Mouse (Mus musculus): ENCODE measurements around the gene Slc25a39. TPM values are rescaled to one million over a fixed set of nuclear protein-coding genes. Genes with fewer than 3 reads are reported as not detected.

Slc25a39 gene
- total and polyA plus RNA-seq, 2 experiments, result 181 to 1,099 TPM

DNA sequence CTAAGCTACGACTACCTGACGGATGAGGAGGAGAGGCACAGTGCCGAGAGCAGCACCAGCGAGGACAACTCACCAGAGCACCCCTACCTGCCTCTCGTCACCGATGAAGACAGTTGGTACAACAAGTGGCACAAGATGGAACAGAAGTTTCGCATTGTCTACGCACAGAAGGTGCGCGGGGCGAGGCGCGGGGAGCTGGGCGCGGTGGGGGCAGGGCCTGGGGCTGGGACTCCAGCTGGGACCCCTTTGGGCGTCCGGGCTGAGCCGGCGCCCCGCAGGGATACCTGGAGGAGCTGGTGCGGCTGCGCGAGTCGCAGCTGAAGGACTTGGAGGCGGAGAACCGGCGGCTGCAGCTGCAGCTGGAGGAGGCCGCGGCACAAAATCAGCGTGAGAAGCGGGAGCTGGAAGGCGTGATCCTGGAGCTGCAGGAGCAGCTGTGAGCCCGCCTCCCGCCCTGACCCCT, 8.1 kb downstream of the Slc25a39 start:
- Histone ChIP-seq H3K4me3 (ENCODE audit: insufficient read depth, low read depth, low read length) (no peak overlapping the region), H3K79me2 (ENCODE audit: control insufficient read depth, insufficient read depth, low read length) (no peaks in the 10 kb centered on the region), H3K27me3 (ENCODE audit: control insufficient read depth, insufficient read depth, low read length) (no peaks in the 10 kb centered on the region), H3K36me3 (ENCODE audit: control insufficient read depth, insufficient read depth, low read length) (peaks cover 15% of the 10 kb centered on the region), H3K27ac (replicated peaks; ENCODE audit: insufficient read depth, low read depth, low read length) (no peak overlapping the region), H3K9ac (ENCODE audit: low read depth, low read length) (peak overlapping the region; percentile 23; the same call in 1 of the 2 replicates), H3K4me1 (ENCODE audit: control insufficient read depth, insufficient read depth, low read length) (peaks cover 13% of the 10 kb centered on the region)
- 6% methylated on average over 34 of the region's 34 CpGs for WGBS
- TF ChIP-seq POLR2A (IDR thresholded peaks at IDR 0.05; ENCODE audit: extremely low read depth, insufficient read depth, low read length), result no peak
- no peak for TF ChIP-seq CTCF (IDR thresholded peaks at IDR 0.05; ENCODE audit: low read depth, low read length)
- DNase-seq (ENCODE audit: extremely low read depth, low read depth, low spot score), result no peak

DNA sequence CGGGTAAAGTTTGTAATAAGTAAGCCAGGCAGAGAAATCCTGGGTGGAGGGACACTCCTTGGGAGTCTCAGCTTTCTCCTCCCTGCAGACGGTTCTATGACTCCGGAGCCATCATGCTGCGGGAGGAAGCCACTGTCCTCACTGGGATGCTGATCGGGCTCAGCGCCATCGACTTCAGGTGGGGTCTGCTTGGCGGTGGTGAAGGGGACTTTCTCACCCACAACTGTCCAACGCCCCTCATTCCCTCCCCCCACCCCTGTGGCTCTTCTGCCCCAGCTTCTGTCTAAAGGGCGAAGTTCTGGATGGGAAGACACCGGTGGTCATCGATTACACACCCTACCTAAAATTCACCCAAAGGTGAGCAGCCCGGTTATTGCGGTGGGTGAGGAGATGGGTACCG, 8.6 kb downstream of the Slc25a39 start:
- TF ChIP-seq CTCF (IDR thresholded peaks at IDR 0.05; ENCODE audit: low read depth, low read length) (no peak), POLR2A (IDR thresholded peaks at IDR 0.05; ENCODE audit: extremely low read depth, insufficient read depth, low read length) (no peak)
- H3K9ac ChIP-seq (ENCODE audit: low read depth, low read length), result no peak overlapping the region; the same call in 1 of the 2 replicates
- whole genome bisulfite sequencing, result 23% methylated on average over 15 of the region's 15 CpGs

DNA sequence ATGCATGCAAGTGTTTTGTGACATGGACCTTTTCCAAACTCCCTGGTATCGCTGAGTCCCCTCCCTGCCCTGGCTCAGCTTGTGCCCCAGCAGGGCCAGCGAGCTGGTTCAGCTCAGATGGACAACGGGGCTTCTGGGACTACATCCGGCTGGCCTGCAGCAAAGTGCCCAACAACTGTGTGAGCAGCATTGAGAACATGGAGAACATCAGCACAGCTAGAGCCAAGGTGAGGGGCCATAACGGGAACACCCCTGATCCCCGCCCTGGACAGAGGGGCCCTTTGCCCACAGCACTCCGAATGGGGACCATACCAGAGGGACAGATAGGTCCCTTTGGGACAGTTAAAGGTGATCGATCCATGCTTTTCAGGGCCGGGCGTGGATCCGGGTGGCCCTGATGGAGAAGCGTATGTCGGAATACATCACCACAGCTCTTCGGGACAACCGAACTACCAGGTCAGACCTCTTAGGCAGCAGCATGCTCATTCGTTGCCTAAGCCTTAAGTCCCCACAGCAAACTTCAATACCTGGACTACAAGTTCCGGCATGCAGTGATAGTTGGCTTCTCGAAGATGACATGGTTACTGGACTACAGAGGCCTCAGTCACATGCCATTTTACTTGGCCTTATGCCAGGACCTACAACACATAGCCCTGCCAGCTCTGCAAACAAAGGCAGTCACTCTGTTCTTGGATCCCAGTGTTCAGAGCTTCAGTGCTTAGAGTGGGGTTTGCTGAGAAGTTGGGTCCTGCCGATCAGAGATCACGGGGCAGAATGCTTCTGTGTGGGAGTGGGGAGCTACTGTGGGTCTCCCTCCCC, 9.5 kb downstream of the Slc25a39 start:
- TF ChIP-seq POLR2A (IDR thresholded peaks at IDR 0.05; ENCODE audit: extremely low read depth, insufficient read depth, low read length), result no peak
- TF ChIP-seq CTCF (IDR thresholded peaks at IDR 0.05; ENCODE audit: low read depth, low read length), result no peak
- Histone ChIP-seq H3K4me1 (ENCODE audit: control insufficient read depth, insufficient read depth, low read length) (peaks cover 9% of the 10 kb centered on the region), H3K27ac (replicated peaks; ENCODE audit: insufficient read depth, low read depth, low read length) (no peak overlapping the region), H3K9ac (ENCODE audit: low read depth, low read length) (no peak overlapping the region), H3K36me3 (ENCODE audit: control insufficient read depth, insufficient read depth, low read length) (peaks cover 8% of the 10 kb centered on the region), H3K4me3 (ENCODE audit: insufficient read depth, low read depth, low read length) (no peak overlapping the region), H3K27me3 (ENCODE audit: control insufficient read depth, insufficient read depth, low read length) (no peaks in the 10 kb centered on the region), H3K79me2 (ENCODE audit: control insufficient read depth, insufficient read depth, low read length) (no peaks in the 10 kb centered on the region)
- 63% methylated on average over 20 of the region's 20 CpGs for WGBS
- DNase-seq (ENCODE audit: extremely low read depth, low read depth, low spot score), result peak; percentile 88

More for the DNA sequence above, 8.6 kb downstream of the Slc25a39 start:
- Histone ChIP-seq H3K79me2 (ENCODE audit: control insufficient read depth, insufficient read depth, low read length) (no peaks in the 10 kb centered on the region), H3K27me3 (ENCODE audit: control insufficient read depth, insufficient read depth, low read length) (no peaks in the 10 kb centered on the region), H3K4me3 (ENCODE audit: insufficient read depth, low read depth, low read length) (no peak overlapping the region), H3K4me1 (ENCODE audit: control insufficient read depth, insufficient read depth, low read length) (peaks cover 9% of the 10 kb centered on the region), H3K27ac (replicated peaks; ENCODE audit: insufficient read depth, low read depth, low read length) (no peak overlapping the region), H3K36me3 (ENCODE audit: control insufficient read depth, insufficient read depth, low read length) (peaks cover 14% of the 10 kb centered on the region)
- DNase-seq (ENCODE audit: extremely low read depth, low read depth, low spot score), result no peak

DNA sequence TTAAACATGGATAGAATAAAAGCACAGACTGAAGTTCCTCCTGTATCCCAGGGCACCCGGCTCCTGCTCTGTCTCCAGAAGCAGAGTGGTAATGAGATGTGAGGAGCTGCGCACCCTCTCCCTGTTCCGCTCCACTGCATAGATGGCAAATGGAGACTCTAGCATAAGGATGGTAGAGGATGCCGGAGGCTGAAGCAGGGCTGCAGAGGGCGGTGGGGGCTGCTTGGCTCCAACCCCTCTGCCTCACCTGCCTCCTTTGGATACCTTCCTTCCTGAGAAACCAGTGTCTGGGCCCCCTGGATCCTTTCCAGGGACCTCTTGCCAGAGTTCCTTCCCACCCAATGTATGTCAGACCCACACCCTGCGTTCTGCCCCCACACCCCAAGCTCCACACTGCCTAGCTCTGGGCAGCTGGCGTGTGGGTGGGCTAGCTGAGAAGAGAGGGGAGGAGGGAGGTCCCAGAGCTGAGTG, 11.0 kb downstream of the Slc25a39 start:
- Histone ChIP-seq H3K4me1 (ENCODE audit: control insufficient read depth, insufficient read depth, low read length) (peaks cover 11% of the 10 kb centered on the region), H3K4me3 (ENCODE audit: insufficient read depth, low read depth, low read length) (no peak overlapping the region), H3K27me3 (ENCODE audit: control insufficient read depth, insufficient read depth, low read length) (no peaks in the 10 kb centered on the region), H3K9ac (ENCODE audit: low read depth, low read length) (no peak overlapping the region), H3K27ac (replicated peaks; ENCODE audit: insufficient read depth, low read depth, low read length) (no peak overlapping the region), H3K36me3 (ENCODE audit: control insufficient read depth, insufficient read depth, low read length) (no peaks in the 10 kb centered on the region), H3K79me2 (ENCODE audit: control insufficient read depth, insufficient read depth, low read length) (no peaks in the 10 kb centered on the region)
- 91% methylated on average over 7 of the region's 7 CpGs for whole genome bisulfite sequencing
- TF ChIP-seq CTCF (IDR thresholded peaks at IDR 0.05; ENCODE audit: low read depth, low read length), result no peak
- no peak for TF ChIP-seq POLR2A (IDR thresholded peaks at IDR 0.05; ENCODE audit: extremely low read depth, insufficient read depth, low read length)
- no peak for DNase-seq (ENCODE audit: extremely low read depth, low read depth, low spot score)

DNA sequence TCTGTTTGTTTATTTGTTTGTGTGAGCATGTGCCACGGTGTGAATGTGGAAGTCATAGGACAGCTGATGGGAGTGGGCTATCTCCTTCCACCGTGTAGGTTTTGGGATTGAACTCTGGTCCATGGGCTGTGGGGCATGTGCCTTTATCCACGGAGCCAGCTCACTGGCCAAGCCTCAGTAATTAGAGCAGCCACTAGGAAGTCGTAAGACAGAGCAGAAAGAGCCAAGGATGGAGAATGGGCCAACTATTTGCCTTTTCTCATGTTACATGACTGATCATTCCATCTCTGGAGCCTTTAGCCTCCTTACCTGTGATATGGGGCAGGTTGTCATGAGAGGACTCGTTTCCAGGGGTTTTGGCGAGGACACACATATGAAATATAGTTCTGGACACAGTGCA, 11.5 kb downstream of the Slc25a39 start:
- no peaks in the 10 kb centered on the region for H3K36me3 ChIP-seq (ENCODE audit: control insufficient read depth, insufficient read depth, low read length)
- H3K79me2 ChIP-seq (ENCODE audit: control insufficient read depth, insufficient read depth, low read length), result no peaks in the 10 kb centered on the region
- no peak overlapping the region for H3K4me3 ChIP-seq (ENCODE audit: insufficient read depth, low read depth, low read length)
- DNase-seq (ENCODE audit: extremely low read depth, low read depth, low spot score), result no peak
- no peaks in the 10 kb centered on the region for H3K27me3 ChIP-seq (ENCODE audit: control insufficient read depth, insufficient read depth, low read length)
- WGBS, result 64% methylated on average over 6 of the region's 6 CpGs
- H3K9ac ChIP-seq (ENCODE audit: low read depth, low read length), result no peak overlapping the region
- no peak overlapping the region for H3K27ac ChIP-seq (replicated peaks; ENCODE audit: insufficient read depth, low read depth, low read length)
- peaks cover 11% of the 10 kb centered on the region for H3K4me1 ChIP-seq (ENCODE audit: control insufficient read depth, insufficient read depth, low read length)
- TF ChIP-seq POLR2A (IDR thresholded peaks at IDR 0.05; ENCODE audit: extremely low read depth, insufficient read depth, low read length) (no peak), CTCF (IDR thresholded peaks at IDR 0.05; ENCODE audit: low read depth, low read length) (no peak)

DNA sequence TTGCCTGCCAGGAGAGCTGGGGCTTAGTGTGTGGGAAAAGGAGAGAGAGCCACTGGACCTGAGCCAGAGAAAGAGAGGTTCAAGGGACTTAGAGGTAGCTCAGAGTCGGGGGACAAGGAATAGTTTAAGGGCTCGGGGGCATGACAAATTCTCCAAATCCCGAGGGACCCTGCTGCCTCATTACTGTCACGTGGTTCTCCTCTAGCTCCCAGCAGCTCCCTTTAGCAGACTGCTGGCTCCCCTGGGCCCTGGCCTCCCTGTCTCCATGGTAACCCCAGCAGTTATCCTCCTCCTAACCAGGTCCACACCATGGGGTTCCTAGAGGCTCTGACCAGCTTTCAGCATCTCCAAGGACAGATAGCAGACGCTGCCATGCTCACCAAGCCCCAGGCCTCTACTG, 12.5 kb downstream of the Slc25a39 start:
- no peak overlapping the region for H3K9ac ChIP-seq (ENCODE audit: low read depth, low read length)
- H3K79me2 ChIP-seq (ENCODE audit: control insufficient read depth, insufficient read depth, low read length), result no peaks in the 10 kb centered on the region
- no peak for DNase-seq (ENCODE audit: extremely low read depth, low read depth, low spot score)

More for the DNA sequence above, 12.5 kb downstream of the Slc25a39 start:
- WGBS, result 39% methylated on average over 5 of the region's 5 CpGs
- no peaks in the 10 kb centered on the region for H3K36me3 ChIP-seq (ENCODE audit: control insufficient read depth, insufficient read depth, low read length)
- no peak for TF ChIP-seq POLR2A (IDR thresholded peaks at IDR 0.05; ENCODE audit: extremely low read depth, insufficient read depth, low read length)
- no peak for TF ChIP-seq CTCF (IDR thresholded peaks at IDR 0.05; ENCODE audit: low read depth, low read length)
- H3K4me3 ChIP-seq (ENCODE audit: insufficient read depth, low read depth, low read length), result no peak overlapping the region
- peaks cover 11% of the 10 kb centered on the region for H3K4me1 ChIP-seq (ENCODE audit: control insufficient read depth, insufficient read depth, low read length)
- H3K27ac ChIP-seq (replicated peaks; ENCODE audit: insufficient read depth, low read depth, low read length), result no peak overlapping the region
- H3K27me3 ChIP-seq (ENCODE audit: control insufficient read depth, insufficient read depth, low read length), result no peaks in the 10 kb centered on the region
